Mouse (Mus musculus) thymus, adult 2 months (tissue): ENCODE measurements at regions not wholly inside any gene's neighbourhood (a gene's known extent, or its start where the extent isn't known, plus 50 kb on each side); places are given as distances from the start of the nearest gene placed in this dataset.

Experiments
- CTCF ChIP-seq: fragments of 200-500 bp; IDR thresholded peaks from 2 replicates; pipeline ENCODE4 v1.5.1; 2012; ENCODE audit warnings: mild to moderate bottlenecking, control low read depth, low read length, moderate library complexity, borderline replicate concordance; ENCODE audit not compliant: control insufficient read depth, poor library complexity, insufficient read depth; ENCODE audit errors: extremely low read depth
- POLR2A ChIP-seq: fragments of 200-500 bp; IDR thresholded peaks from 2 replicates; pipeline ENCODE4 v1.6.1; 2012; ENCODE audit warnings: mild to moderate bottlenecking, low read length, control low read depth, moderate library complexity; ENCODE audit not compliant: control insufficient read depth, poor library complexity, insufficient read depth; ENCODE audit errors: extremely low read depth

- TF ChIP-seq POLR2A (no peak), CTCF (no peak)
Observed at GRCm38 (mm10) chr13:84570984-84571844, 349.1 kb downstream of the Tmem161b start.
